Mouse (Mus musculus): ENCODE measurements around the gene Clcn6. TPM values are rescaled to one million over a fixed set of nuclear protein-coding genes. Genes with fewer than 3 reads are reported as not detected.

The Clcn6 gene
- total RNA-seq, 2 experiments from 2014 or later = 60.1 to 61.1 TPM

DNA sequence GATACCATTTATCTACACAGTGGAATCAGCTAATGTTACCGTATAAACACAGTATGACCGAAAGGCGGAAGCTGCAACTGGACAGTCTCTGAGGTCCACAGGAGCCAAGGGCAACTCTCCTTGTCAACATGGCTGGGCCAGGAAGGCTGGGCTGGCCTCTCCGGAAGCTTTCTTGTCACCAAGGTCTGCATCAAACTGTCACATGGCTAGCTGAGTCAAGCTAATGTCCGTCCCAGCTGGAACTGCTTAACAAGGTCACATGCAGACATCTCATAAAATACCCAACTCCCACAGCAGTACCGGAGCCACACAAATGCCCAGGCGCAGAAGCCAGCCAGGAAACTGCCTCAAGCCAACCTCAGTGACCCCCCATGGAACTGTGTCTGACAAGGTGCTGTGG, 34.3 kb downstream of the Clcn6 start:
- intact Hi-C loops (cut with DNase I) = no loop called here
- DNase-seq (ENCODE audit: low spot score in 2 of 2) = no peak

DNA sequence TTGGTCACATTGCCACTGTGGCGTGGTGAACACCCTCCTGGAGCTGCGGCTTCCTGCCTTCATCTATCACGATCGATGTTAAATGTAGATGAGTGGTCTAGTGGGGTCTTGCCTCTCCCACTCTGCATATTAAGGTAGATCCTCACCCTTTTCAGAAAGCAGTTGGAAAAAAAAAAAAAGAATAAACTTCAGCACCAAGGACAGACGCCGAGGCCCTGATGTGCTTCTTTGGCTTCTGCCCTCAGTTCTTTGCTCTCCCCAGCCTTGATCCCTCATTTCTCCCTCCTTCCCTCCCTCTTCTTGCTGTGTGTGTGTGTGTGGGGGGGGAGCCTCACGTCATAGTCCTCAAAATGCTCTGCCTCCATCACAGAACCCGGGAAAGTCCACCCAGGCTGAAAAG, 36.8 kb downstream of the Clcn6 start:
- no peak for DNase-seq (ENCODE audit: low spot score in 2 of 2)
- intact Hi-C loops (cut with DNase I) = no loop called here

DNA sequence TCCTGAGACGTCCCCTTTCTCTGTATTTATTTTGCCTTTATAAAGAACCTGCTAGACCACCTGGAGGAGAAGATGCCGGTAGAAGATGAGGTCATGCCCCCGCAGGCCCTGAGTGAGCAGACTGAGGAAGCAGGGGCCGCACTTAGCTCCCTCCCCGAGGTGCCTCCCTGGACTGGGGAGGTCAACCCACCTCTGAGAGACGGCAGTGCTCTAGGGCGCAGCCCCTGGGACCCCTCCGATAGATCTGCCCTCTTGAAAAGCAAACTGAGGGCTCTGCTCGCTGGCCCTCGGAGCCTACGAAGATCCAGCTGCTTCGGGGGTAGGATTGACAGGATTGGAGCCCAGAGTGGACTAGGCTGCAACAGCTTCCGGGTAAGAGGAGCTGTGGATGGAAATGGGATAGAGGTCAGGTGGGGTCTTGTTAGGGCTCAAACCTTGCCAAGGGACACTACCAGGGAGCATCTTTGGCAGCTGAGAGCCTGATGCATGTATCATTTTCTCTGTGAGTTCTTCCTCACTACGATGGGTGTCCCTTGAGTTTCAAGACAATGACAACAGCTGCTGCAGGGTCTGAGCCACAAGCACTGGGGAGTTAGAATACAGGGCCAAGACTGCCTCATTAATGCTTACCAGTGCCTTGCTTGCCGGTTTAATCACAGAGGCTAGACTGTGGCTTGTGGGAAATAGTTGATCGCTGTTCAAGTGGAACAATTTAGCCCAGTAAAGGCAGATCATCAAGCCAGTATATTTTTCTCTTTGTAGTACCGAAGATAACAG, 37.4 kb downstream of the Clcn6 start:
- DNase-seq (ENCODE audit: low spot score in 2 of 2) = no peak
- intact Hi-C loops (cut with DNase I) = no loop called here

DNA sequence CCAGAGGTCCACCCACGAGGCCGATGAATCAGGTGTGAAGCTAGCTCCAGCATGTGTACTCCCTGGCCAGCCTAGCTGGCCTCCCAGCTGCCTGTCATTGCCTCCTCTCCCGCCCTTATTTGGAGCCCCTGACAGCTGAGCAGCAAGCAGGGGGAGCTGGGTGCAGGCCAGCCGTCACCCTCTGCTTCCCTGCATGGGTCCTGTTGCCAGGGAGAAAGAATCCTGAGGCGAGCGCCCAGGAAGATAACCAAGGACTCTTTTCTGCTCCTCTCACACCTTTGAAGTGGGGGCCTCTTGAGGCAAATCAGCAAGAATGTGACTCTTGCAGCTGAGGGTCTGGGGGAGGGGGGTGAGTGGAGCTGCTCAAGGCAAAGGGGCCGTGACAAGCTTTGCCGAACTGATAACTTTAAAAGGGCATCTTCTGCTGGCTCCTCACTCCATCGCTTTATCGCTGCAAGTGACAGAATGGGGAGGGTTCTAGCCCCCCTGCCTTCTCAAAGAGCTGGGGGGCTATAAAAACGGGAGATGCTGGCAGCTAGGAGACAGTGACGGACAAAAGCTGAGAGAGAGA, 38.3 kb downstream of the Clcn6 start, which contains the start of gene Nppa:
Nppa (plus strand) TSS at position 521 of the 571 bp plus-strand sequence.
- intact Hi-C loops (cut with DNase I) = no loop called here
- peak in 1 of 2 experiments; percentile 57 for DNase-seq (ENCODE audit: low spot score in 2 of 2)

DNA sequence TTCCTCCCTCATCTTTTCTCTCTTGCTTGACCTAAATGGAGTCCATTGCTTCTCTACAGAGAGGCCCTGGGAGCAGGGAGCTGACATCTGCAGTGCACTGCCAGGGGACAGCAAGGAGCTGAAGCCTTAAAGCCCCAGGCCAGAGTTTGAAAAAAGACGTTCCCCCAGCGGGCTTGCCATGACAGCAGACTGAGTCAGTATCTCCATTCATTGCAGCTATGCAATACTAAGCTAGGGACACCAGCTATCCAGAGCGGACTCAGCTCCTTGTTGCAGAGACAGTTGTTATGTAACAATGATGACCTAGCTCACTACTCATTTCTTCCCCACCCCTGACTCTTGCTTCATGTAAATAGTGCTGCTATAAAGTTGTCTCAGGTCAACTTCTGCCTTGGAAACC, 43.3 kb downstream of the Clcn6 start:
- no peak for DNase-seq (ENCODE audit: low spot score in 2 of 2)
- intact Hi-C loops (cut with DNase I) = no loop called here

DNA sequence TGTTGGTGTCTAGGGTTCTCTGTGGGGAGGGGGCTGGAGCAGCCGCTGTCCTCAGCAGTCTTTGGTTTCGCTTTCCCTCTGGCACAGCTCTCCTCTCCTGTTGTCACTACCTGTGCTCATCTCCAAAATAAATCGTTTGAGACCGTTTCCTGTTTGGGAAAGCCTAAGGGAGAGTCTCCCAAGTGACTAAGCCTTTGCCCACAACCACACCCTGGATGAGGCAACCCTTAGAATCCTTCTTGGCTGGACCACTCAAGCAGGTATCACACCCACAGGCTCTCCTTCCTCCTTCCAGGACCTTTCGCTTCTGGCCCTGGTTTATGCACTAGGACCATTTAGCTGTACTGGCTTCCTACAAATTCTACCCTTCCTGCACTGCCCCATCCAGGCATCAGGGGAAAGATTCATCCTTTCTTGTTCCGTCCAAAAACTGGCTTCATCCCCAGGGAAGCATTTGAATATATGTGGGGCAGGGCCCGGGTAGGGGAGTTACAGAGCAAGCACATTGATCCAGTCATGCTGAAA, 45.0 kb downstream of the Clcn6 start:
- intact Hi-C loops (cut with DNase I) = no loop called here
- DNase-seq (ENCODE audit: low spot score in 2 of 2) = no peak

DNA sequence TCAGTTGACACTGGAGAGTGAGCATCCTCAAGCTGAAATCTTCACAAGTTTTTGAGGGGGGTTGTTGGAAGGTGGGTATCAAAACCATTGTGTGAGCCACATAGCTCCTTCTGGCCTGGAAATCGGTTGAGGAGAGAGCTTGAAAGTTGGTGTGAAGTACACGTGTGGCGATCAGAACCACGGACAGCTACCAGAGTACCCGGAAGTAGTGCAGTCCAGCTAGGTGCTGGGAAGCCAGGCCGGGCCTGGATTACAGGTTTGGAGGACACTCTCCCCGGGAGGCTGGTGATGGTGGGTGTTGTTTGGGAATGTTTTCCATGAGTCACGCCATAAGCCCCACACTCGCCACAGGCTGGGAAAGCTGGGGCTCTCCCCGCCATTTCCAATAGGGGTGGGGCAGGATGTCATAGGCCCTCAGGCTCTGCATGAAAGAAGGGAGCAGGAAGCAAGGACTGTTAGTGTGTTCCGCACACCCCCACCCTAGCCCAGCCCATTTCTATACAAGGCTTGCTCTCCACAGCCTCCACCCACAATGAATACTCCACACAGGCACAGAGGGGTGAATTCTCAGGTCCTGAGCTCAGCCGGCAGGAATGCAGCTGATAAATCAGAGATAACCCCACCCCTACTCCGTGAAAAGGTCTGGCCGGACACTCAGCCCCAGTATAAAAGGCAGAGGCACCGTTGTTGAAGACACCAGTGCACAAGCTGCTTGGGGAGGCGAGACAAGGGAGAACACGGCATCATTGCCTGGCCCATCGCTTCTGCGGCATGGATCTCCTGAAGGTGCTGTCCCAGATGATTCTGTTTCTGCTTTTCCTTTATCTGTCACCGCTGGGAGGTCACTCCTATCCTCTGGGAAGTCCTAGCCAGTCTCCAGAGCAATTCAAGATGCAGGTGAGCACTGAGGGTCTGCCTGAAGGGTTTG, 53.2 kb downstream of the Clcn6 start, which contains the start of gene Nppb:
Nppb (plus strand) TSS at position 584 of the 928 bp plus-strand sequence.
- DNase-seq (ENCODE audit: low spot score in 2 of 2) = no peak
- intact Hi-C loops (cut with DNase I) = no loop called here

DNA sequence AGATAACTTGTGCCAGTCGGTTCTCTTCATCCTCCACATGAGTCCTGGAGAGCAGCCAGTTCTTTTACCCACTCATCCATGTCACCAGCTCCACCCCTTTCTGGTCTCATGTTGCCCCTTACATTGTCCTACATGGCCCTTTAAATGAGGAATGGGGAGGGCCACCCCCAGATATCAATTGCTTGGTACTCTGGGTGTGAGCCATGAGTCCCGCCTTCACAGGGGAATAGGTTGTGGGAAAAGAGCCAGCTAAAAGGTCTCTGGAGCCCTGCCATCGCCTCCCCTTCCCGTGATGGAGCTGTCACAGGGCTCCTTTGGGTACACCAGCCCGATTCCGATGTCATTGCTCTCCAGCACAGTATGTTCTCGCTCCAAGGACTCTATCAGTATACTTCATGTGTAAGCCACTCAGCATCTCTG, 59.2 kb downstream of the Clcn6 start:
- DNase-seq (ENCODE audit: low spot score in 2 of 2) = no peak
- intact Hi-C loops (cut with DNase I) = no loop called here

DNA sequence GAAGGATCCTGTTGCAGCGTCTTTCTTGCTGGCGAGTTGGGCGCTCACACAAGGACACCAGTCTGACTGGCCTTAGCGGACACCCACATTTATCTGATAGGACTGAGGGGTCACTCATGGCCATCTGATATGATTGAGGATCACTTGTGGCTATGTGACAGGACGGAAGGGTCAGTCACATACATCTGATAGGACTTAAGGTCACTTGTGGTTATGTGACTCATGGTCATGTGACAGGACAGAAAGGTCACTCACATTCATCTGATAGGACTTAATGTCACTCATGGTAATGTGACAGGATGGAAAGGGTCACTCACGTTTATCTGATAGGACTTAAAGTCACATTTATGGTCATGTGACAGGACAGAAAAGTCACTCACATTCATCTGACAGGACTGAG, 60.2 kb downstream of the Clcn6 start:
- intact Hi-C loops (cut with DNase I) = no loop called here
- DNase-seq (ENCODE audit: low spot score in 2 of 2) = no peak

DNA sequence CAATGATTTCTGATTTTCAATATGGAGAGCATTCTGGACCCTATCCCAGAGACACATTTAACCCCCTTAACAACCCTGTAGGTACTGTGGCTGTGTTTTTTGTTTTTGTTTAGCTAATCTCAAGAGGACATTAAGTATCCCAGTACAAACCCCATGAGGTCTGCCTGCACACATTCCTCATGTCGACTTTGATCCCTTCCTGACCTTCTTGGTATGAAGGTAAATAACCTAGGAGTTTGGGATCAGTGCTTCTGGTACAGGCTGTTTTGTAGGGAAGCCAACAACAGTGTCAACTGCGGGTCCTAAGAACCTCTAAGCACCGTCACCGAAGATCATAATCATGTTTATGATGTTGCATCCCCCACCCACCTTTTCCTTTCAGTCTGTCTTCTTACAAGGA, 60.9 kb downstream of the Clcn6 start:
- no peak for DNase-seq (ENCODE audit: low spot score in 2 of 2)
- intact Hi-C loops (cut with DNase I) = no loop called here

DNA sequence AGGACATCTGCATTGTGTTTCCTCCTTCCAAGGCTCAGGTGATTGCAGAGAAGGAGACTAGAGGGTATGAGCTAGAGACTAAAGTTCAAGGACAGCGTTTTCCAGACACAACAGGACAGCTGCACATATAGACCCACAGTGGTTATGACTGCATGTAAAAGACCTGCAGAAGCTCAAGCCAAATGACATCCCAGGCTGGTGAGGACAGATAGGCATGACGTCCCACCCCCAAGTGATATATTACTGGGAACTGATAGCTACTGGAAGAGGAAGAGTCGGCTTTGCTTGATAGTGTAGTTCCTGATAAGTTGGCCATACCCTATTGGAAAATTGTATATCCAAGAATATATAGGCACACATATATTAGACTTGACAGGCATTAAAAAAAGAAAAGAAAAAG, 62.4 kb downstream of the Clcn6 start:
- intact Hi-C loops (cut with DNase I) = no loop called here
- DNase-seq (ENCODE audit: low spot score in 2 of 2) = no peak

DNA sequence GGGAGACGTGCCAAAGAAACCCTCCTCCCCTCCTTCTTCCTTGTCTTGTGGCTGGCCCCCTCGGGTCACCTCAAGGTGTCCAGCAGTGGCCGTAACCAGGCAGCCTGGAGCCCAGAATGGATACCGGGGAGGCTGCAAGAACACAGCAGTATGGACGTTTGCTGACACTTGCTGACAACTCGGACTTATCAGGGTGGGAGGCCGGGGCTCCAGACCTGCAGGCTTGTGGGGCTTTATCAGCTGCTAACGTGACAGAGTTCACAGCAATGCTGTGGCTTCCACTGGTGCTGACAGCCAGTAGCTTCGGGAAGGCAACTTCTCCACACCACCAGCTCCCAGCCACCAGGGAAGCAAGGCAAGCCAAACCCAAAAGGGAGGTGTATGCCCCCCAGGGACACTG, 69.3 kb downstream of the Clcn6 start:
- DNase-seq (ENCODE audit: low spot score in 2 of 2) = no peak
- intact Hi-C loops (cut with DNase I) = no loop called here

DNA sequence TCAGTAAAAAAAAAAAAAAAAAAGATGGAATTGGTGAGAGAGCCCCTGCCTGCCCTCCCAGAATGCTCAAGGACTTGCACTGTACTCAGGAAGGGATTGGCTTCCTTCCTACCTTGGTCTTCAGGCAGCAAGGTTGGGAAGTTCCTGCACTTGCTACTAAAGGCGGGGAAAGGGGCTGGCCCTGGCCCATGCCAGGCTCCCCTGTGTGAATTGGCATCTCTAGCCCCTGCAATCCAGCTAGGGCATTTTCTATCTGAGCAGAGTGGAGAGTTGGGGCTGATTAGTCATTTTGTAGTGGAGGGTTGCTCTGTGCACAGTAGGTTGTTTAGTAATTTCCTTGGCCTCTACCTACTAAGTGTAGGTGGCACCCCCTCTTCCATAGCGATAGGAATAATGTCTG, 69.8 kb downstream of the Clcn6 start:
- intact Hi-C loops (cut with DNase I) = no loop called here
- no peak for DNase-seq (ENCODE audit: low spot score in 2 of 2)

DNA sequence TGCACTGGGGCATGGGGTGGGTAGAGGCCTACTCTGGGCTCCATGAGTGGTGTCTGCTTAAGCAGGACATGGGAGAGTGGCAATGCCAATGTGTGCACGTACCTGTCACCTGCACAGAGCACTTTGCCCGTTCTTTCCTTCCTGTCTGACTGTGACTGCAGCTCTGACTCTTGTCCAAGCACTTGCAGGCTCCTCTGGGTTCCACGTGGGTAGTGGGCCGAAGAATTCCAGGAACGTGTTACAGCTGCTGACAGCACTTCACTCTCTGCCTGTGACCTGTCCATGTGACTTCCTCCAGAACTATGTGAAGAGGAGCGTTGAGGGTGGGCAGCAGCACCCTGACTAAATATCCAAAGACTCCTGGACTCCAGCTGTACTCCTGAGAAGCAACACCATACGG, 72.9 kb downstream of the Clcn6 start:
- intact Hi-C loops (cut with DNase I) = no loop called here
- no peak for DNase-seq (ENCODE audit: low spot score in 2 of 2)

DNA sequence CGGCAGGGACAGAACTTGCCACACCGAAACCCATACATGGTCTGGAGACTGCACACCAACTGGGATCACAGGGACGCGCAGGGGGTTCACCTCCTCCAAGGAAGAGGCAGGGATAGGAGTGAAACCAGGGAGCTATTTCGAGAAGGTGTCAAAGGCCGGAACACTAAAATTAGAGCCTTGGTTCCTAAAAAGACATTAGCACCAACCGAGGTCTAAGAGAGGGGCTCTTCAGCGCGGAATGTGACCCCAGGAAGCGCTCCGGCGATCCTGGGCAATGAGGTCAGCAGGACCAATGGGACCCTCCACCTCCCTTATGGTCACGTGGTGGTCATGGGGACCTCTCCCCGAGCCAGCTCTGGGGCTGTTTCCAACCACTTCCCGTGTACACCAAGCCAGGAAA, 75.0 kb downstream of the Clcn6 start:
- no peak for DNase-seq (ENCODE audit: low spot score in 2 of 2)
- intact Hi-C loops (cut with DNase I) = no loop called here

DNA sequence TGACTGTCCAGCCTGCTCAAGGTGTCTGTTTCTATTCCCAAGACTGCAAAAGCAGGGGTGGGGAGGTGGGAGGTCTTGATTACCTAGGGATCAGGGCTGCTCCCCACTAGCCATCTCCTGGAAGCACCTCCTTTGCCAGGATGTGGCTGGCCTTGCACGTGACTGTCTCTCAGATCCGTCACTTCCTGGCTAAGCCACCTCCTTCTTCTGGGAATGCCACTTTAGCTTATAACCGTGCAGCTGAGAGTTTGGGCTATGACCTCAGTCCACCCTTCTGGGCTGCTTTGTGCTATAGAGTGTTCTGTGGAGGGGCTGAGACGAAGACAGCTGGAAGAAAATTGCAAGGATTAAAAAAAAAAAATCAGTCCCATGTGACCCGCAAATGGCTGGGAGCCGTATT, 75.8 kb downstream of the Clcn6 start:
- intact Hi-C loops (cut with DNase I) = no loop called here
- DNase-seq (ENCODE audit: low spot score in 2 of 2) = no peak

DNA sequence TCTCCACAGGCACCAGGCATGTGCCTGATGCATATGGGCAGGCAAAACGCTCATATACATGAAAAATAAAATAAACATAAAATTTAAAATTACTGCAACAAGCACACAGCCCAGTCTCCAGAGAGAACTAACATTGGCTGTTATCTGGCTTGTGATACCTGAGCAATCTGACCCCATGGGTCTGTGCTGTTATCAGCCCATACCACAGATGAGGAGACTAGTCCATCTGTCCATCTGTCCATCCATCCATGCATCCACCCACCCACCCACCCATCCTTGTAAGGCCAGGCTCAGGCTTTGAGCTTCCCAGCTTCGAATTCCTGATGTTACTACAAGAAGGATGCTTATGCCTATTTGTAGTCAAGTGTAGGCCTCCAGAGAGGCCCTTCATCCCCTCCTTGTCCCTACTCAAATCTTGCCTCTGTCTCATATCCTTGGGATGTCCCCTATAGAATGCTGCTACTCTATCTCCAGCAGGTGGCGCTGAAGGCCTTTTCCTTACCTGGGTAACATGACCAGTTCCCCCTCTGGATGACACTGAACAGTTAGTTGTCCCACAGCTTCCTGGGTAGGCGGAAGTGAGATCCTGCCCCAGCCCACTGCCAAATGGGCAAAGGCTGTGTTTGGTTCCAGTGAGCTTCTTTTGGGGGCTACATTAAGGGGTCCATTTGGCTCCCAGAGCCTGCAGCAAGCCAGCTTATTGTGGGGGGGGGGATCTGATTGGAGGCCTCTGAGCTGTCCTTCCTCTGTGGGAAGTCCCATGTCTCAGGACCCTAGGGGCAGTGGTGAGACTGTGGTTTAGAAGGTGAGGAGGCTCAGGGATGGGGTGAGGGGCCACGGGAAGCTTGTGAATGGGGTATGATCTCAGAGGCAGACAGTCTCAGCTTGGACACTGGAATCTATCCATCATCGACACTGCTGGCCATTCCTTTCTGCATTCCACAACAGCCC, 78.5 kb downstream of the Clcn6 start:
- intact Hi-C loops (cut with DNase I) = loop anchor here (2.0 kb wide), 1 partner anchor 49 kb away; no protein-coding TSS in a partner anchor
- DNase-seq (ENCODE audit: low spot score in 2 of 2) = peak; percentile 74 to 80

DNA sequence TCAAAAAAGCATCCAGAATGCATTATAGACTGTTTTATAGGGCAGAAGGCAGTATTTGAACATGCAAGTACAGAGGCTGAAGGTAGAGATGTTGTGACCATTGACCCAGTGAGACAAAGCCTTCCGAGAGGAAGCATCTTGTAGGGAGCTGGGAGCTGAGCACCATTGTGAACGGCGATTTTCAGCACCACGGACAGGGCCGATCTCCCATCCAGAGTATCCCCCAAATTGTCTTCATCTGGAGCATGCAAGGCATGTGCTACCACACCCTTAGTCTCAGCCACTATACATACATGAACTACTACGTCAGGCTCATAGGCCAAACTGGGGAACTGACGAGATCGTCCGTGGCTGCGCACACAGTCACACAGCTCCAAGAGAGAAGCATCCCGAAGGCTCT, 81.5 kb downstream of the Clcn6 start:
- intact Hi-C loops (cut with DNase I) = no loop called here
- DNase-seq (ENCODE audit: low spot score in 2 of 2) = no peak

Measured in left cerebral cortex, postnatal 14 days (tissue).